Mouse (Mus musculus): ENCODE results near the gene Fam25c.

DNA sequence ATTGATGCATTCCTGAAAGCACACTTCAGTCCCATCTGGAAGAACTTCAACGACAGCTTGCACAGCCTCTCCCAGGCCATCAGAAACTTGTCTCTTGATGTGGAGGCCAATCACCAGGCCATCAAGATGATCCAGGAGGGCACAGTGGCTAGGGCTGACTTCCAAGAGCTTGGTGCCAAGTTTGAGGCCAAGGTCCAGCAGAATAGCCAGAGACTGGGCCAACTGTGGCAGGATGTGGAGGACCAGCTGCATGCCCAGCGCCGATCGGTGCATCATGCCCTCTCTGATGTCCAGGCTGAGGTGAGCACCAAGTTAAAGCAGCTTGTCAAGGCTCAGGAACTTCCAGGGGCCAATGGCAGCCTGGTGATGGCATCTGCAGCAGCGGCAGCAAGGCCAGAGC lies 42.6 kb upstream of the Fam25c start:
- no peak for TF ChIP-seq MXI1 (IDR thresholded peaks at IDR 0.05; ENCODE audit: low read depth, low read length)
- no peak for TF ChIP-seq ELF1 (IDR thresholded peaks at IDR 0.05; ENCODE audit: low read depth, low read length)
- TF ChIP-seq E2F4 (IDR thresholded peaks at IDR 0.05; ENCODE audit: borderline replicate concordance, low read depth, low read length), result no peak
- no peak for TF ChIP-seq CHD2 (IDR thresholded peaks at IDR 0.05; ENCODE audit: low read length)
- no peak for TF ChIP-seq ZNF384 (IDR thresholded peaks at IDR 0.05; ENCODE audit: low read depth, low read length)
- no peak for TF ChIP-seq POLR2A (IDR thresholded peaks at IDR 0.05; ENCODE audit: control insufficient read depth in 1 of 2, insufficient read depth in 1 of 2, low read depth in 1 of 2, low read length in 2 of 2, poor library complexity in 1 of 2)
- TF ChIP-seq MAX (IDR thresholded peaks at IDR 0.05; ENCODE audit: low read length), result no peak
- no peak for TF ChIP-seq ZC3H11A (IDR thresholded peaks at IDR 0.05; ENCODE audit: low read depth, low read length)
- TF ChIP-seq EP300 (IDR thresholded peaks at IDR 0.05; ENCODE audit: low read depth in 1 of 2, low read length in 2 of 2), result no peak
- TF ChIP-seq CTCF (IDR thresholded peaks at IDR 0.05 in 2 of 3, conservative IDR thresholded peaks at IDR 0.05 in 1 of 3; ENCODE audit: control insufficient read depth in 1 of 3, insufficient read depth in 1 of 3, low read depth in 2 of 3, low read length in 3 of 3, poor library complexity in 1 of 3, severe bottlenecking in 1 of 3), result no peak
- TF ChIP-seq GABPA (IDR thresholded peaks at IDR 0.05; ENCODE audit: low read depth, low read length), result no peak
- TF ChIP-seq HCFC1 (IDR thresholded peaks at IDR 0.05; ENCODE audit: low read depth, low read length), result no peak

All from MEL (cell line).